Mouse (Mus musculus): Measurements from ENCODE around the gene Hs6st3.

Hs6st3 gene

GRCm38 (mm10) chr14:119797172-119797850 lies 659.2 kb downstream of the Hs6st3 start:
- DNase-seq (ENCODE audit: low spot score), result peak; percentile 17

GRCm38 (mm10) chr14:119798561-119798960 lies 660.4 kb downstream of the Hs6st3 start:
- DNase-seq (ENCODE audit: low spot score), result no peak

- DNase-seq (ENCODE audit: low spot score), result no peak
Measured at GRCm38 (mm10) chr14:119800856-119801255, 662.7 kb downstream of the Hs6st3 start.

- DNase-seq (ENCODE audit: low spot score), result no peak
Measured at GRCm38 (mm10) chr14:119813898-119814297, 675.8 kb downstream of the Hs6st3 start.

GRCm38 (mm10) chr14:119815616-119816015 lies 677.5 kb downstream of the Hs6st3 start:
- no peak for DNase-seq (ENCODE audit: low spot score)

- DNase-seq (ENCODE audit: low spot score), result peak; percentile 29
Measured at GRCm38 (mm10) chr14:119820562-119820961, 682.4 kb downstream of the Hs6st3 start.

GRCm38 (mm10) chr14:119831165-119832011 lies 693.2 kb downstream of the Hs6st3 start:
- DNase-seq (ENCODE audit: low spot score), result peak; percentile 46

DNA sequence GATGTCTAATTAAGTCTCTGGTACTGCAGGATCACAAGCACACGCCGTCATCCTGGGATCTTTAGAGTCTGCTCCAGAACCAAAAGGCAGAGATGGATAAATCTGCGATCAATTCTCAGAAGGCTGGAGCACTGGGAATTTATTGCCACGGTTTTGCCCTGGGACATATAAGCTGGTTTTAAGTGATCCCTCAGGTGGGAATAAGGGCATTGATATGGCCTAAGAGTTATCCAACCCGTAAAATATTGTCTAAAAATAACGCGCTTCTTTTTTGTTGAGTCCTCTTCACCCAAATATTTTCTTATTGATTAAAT lies 693.8 kb downstream of the Hs6st3 start:
- DNase-seq (ENCODE audit: low spot score), result no peak

GRCm38 (mm10) chr14:119832940-119833339 lies 694.8 kb downstream of the Hs6st3 start:
- DNase-seq (ENCODE audit: low spot score), result peak; percentile 63

DNA sequence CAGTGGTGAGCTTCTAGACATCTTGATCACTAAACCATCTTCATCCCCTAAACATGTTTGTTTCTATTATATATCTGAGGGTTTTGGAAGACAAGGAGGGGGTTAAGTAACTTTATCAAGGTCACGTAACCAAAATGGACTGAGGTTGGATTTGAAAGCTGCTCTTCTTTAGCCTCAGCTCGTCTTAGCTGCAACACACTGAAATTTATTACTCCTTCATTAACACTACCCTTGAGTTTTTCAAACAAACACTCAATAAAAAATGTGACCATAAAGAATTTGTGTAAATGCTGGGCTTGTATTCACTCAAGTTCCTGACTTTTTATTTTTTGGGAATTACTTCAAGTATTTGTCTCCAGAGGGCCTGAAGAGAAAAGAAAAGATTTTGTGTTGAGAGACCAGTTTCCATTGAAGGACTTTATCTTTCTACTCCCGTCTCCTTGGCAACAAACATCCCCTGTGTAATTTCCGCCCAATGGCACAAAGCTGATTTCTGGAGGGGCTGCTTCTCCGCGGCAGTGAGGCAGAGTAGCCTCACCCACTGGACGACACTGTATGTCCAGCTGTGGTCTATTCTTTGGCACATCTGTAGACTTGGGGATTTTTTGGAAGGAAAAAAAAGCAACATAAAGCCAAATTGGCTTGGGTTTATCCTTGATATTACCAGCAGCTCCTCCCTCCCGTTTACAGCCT lies 696.0 kb downstream of the Hs6st3 start:
- no peak for DNase-seq (ENCODE audit: low spot score)

DNA sequence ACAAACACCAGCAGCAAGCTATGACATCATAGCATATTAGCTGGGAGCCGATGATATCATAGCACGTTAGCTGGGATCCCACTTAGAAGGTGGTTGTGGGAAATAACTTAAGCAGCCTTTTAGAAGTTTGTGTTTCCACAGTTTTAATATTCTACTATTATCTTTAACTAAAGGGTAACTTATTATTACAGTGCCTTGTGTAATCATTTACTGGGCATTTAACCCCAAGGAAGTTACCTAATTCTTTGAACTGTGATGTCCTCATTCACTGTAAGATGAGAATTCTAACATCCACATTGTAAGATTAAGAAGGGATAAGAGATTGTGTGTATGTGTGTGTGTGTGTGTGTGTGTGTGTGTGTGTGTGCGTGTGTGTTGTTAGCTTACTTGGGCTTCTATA lies 697.9 kb downstream of the Hs6st3 start:
- no peak for DNase-seq (ENCODE audit: low spot score)

DNA sequence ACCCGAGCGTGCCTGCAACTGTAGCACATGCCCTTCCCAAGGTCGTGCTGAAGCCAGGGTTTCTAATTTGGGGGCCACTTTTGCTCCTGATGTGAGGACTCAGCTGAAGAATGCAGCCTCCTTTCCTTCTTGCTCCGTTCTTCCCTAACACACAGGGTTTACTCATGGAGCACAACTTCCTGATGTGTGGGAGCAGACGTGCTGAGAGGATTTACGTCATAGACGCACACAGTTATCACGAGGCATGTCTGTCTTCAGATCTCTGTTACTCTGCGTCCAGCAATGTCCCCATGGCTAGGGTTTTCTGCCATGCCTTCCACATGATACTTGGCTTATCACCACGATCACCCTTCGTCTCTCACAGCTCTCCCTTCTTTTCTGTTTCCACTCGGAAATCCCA lies 709.4 kb downstream of the Hs6st3 start:
- DNase-seq (ENCODE audit: low spot score), result no peak

DNA sequence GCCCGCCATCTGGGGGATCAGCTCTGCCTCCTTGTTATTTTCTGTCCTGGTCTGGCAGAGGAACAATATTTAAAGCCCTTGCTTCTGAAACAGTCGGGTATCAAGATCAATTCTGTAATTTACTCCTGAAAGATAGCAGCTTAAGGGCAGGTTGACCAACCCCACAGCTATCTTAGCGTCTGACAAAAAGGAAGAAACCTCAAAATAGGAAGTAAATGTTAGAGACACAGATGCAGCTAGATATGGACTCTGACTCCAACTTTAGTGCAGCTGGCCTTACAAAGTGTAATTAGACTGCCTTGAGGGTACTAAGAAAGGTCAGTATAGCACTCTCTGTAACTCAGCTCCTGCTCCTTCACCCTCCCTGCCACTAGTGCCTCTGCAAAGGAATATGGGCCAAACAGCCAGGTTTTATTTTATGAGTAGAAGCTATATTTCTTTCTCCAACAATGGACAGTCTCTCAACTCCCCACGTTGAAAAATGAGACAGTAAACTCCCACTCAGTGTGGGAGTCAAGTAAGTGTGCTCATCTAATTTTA lies 710.7 kb downstream of the Hs6st3 start:
- no peak for DNase-seq (ENCODE audit: low spot score)

DNA sequence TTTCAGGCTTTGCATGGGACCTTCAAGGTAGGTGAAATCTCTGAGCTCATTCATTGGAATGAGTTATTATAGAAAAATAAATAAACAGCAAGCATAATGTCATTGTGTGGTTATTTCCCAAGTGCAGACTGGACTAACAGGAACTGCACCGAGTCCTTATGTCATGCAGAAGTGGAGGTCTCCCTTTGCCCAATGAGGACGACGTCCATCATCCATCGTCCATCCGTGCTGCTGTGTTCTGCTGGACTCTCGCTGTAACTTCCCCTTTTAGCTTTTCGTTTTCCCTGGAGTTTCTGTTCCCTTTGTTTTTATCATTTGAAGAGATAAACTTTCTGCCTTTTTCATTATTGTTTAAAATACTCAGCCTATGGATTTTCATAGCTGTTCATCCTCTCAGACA lies 711.2 kb downstream of the Hs6st3 start:
- no peak for DNase-seq (ENCODE audit: low spot score)

DNA sequence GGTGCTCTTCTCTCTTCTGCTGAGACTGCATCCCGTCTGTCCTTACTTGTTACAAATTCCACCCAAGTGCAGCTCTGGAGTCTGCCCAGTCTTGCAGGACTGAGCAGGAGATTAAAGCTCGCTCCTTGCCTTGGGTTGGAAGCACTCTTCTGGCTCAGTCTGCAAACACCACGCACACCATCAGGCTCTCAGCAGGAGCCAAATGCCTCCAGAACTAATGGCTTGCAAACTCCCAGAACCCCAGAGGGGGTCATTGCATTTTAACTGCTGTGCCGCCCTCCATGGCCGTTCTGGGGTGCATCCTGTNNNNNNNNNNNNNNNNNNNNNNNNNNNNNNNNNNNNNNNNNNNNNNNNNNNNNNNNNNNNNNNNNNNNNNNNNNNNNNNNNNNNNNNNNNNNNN lies 714.0 kb downstream of the Hs6st3 start:
- DNase-seq (ENCODE audit: low spot score), result peak; percentile 29

GRCm38 (mm10) chr14:119857338-119858291 lies 719.5 kb downstream of the Hs6st3 start:
- DNase-seq (ENCODE audit: low spot score), result peak; percentile 6

GRCm38 (mm10) chr14:119873617-119874016 lies 735.5 kb downstream of the Hs6st3 start:
- DNase-seq (ENCODE audit: low spot score), result no peak

DNA sequence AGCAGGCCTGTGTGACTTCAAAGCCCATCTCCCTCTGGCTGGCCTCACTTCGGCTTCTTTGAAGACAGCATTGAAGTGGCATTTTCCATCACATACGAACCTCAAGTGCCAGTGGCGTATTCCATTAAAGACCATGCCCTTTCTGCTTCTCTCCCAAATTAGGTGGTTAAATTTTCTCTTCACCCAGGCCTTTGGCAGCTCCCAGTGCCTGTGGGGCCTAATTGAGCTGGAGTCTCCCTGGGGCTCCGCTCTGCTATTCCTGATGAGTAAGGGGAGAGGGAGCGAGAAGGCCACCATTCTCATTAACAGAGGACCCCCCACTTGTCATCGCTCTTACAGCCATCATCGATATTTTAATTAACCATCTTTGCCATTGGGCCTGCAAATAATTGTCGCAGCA lies 754.8 kb downstream of the Hs6st3 start:
- no peak for DNase-seq (ENCODE audit: low spot score)

- no peak for DNase-seq (ENCODE audit: low spot score)
Measured at GRCm38 (mm10) chr14:119895097-119895496, 757.0 kb downstream of the Hs6st3 start.

- peak; percentile 43 for DNase-seq (ENCODE audit: low spot score)
Measured at GRCm38 (mm10) chr14:119895765-119896465, 757.8 kb downstream of the Hs6st3 start.

- DNase-seq (ENCODE audit: low spot score), result no peak
Measured at GRCm38 (mm10) chr14:119902486-119902885, 764.3 kb downstream of the Hs6st3 start.
